Mouse (Mus musculus) adrenal gland, adult 8-10 months (tissue): ENCODE results near the gene Itgb5. TPM values are rescaled to one million over a fixed set of nuclear protein-coding genes. Genes with fewer than 3 reads are reported as not detected.

Experiments
- DNase-seq: peaks from one replicate; pipeline ENCODE4 v3.0.0; 2022
- total RNA-seq, 4 experiments: library from RNA; stranded (reverse); gene quantifications; 2 replicates each; pipeline ENCODE4 v1.2.4; 2022

Gene Itgb5
- 100 to 1,000 TPM; 230 to 292 (median 261) TPM for total RNA-seq

GRCm38 (mm10) chr16:33829301-33829831 is at the start of gene Itgb5:
Itgb5 (plus strand) TSS chr16:33829665.
- peak; percentile 78 for DNase-seq

- DNase-seq, result peak; percentile 54
These were observed 47.4 kb upstream of the Itgb5 start for GRCm38 (mm10) chr16:33781789-33782728.

- DNase-seq, result no peak
These were observed 46.8 kb upstream of the Itgb5 start for GRCm38 (mm10) chr16:33782729-33783091.

DNA sequence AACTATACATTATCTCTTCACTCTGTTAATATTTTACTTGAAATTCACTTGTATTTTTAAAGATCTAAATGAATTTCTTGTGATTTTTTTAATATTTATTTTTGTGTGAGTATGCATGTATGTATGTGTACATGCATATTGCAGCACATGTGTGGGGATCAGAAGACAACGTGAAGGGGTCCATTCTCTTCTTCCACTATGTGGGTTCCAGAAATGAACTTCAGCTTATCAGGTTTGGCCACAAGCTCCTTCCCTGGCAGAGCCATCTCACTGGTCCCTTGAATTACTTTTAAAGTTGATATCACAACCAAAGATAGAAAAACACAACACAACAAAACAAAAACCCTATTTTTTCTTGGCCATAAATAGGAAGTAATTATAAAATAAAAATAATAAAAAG is 44.9 kb upstream of the Itgb5 start:
- DNase-seq, result no peak

GRCm38 (mm10) chr16:33785092-33785704 is 44.3 kb upstream of the Itgb5 start:
- no peak for DNase-seq

- no peak for DNase-seq
These were observed 42.6 kb upstream of the Itgb5 start for GRCm38 (mm10) chr16:33786657-33787390.

- no peak for DNase-seq
These were observed 35.3 kb upstream of the Itgb5 start, which contains the start of gene Muc13 for GRCm38 (mm10) chr16:33793846-33794791. Muc13 (plus strand) TSS chr16:33794037.

DNA sequence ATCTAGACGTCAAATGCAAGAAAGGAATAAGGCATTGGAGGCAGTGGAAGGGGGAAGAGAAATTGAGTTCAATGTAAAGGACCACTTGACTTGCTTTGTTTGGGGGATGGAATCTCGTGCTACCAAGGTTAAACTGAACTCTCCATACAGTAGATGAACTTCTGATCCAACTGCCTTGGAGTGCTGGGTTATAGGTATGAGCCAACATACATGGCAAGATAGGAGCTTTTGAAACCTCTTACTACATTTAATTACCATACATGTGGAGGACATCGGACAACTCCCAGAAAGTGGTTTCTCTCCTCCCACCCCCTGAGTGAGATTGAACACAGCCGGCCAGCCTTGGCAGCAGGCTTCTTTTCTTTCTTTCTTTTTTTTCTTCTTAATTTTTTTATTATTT is 34.4 kb upstream of the Itgb5 start:
- DNase-seq, result no peak

GRCm38 (mm10) chr16:33795887-33796286 is 33.6 kb upstream of the Itgb5 start:
- DNase-seq, result no peak

DNA sequence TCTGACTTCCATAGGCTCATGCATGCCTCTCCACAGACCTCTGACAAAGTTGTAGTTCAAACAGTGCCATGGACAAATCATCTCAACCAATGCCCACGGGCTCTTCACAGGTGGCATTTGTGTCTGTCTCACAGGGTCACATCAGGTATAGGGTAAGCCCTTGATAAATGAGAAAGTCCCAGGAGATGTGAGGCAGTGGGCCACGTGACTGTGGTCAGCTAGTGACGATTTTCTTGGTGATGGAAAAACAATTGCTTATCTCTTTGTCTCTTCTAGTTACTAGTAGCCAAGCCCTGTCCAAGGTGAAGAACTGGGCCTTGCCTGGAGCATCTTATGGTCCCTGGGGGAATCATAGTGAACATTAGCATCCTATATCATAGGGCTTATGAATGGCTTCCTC is 32.7 kb upstream of the Itgb5 start:
- DNase-seq, result no peak

DNA sequence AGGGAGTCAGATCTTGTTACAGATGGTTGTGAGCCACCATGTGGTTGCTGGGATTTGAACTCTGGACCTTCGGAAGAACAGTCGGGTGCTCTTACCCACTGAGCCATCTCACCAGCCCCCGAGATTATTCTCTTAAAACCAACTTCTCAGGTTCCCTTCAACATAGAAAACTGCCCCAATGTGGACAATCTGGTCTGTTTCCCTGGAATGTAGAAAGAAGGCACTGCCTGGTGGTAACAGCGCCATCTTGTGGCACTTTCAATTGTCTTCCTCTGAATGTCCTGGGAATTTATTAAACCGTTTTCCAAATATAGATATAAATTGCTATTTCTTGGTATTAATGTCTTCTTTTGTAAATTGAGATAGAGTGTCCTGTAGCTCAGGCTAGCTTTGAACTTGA is 31.6 kb upstream of the Itgb5 start:
- DNase-seq, result no peak

- DNase-seq, result no peak
These were observed 19.5 kb upstream of the Itgb5 start for GRCm38 (mm10) chr16:33810002-33810401.

DNA sequence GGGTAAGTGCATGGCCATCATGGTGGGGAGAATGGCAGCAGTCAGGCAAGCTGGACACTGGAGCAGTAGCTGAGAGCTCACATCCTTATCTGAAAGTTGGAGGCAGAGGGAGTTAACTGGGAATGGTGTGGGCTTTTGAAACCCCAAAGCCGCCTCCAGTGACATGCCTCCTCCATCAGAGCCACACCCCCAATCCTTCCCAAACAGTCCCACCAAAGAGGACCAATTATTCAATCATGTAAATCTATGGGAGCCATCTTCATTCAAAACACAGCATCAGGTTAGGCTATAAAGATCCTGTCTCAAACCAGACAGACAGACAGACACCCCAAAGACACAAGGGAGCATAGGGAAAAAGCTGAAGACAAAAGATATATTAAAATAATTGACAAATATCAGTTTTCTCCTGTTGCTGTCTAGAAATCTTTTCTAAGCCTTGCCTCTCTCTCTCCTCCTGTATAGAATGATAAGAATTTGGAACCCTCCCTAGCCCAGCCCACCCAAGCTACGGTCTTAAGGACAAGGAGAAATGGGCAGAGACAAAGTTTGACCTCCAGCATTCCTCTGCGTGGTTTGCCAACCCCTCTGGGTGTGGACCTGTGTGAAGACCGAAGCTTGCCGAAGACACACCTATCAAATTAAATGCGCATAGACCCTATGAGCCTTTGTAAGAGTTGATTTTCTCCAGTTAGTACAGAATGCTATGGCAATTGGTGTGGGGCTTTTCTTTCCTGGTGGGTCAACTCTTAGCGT is 10.9 kb upstream of the Itgb5 start:
- no peak for DNase-seq

DNA sequence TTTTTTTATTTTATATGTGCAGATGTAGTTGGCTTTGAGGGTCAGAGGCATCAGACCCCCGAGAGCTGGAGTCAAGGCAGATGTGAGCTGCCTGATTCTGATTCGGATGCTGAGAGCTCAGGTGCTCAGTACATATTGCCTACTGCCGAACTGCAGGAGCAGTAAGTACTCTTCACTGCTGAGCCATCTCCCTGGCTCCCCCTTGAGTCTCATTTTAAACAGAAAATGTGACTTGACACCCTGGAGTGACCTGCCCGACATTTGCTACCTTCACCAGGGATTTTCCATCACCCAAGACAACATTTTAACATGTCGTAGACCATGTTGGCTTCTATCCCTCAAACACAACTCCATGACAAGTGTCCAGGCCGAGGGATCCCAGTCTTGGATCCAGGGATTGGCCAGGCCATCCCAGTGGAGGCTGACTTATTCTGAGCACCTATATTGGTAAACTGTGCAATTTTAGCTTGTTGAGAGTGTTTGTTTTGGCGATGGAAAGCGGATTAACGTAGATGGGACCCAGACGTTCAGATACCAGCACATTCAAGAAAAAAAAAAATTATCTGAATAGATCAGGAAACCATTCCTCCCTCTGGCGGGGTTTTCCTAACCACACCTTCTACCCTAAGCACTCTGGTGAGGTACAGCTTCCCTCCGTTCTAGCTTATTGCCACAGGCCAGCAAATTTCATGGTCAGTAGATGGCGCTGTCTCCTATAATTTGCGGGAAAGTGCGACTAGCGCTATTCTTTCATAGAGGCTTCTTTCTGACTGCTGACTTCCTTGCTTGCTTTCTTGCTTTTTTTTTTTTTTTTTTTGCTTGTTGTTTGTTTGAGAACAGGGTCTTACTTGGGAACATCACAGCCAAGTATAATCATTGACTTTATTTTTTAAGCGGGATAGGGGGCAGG is 8.9 kb upstream of the Itgb5 start:
- peak; percentile 70 for DNase-seq

DNA sequence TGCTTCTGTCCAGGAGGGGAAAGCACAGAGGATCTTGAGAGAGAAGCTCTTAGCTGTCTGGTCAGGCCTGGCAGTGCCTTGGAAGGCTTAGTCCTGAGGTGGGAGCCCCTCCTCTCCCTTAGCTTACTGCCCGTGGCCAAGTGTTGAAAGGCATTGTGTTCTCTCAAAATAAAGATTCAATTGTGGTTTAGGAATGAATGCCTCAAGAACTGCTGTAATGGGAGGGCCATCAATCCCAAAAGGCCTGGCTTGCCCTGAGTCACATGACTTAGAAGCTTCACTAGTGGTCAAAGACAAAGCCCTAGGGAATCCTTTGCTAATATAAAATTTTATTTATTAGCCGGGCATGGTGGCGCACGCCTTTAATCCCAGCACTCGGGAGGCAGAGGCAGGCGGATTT is 4.9 kb upstream of the Itgb5 start:
- no peak for DNase-seq

DNA sequence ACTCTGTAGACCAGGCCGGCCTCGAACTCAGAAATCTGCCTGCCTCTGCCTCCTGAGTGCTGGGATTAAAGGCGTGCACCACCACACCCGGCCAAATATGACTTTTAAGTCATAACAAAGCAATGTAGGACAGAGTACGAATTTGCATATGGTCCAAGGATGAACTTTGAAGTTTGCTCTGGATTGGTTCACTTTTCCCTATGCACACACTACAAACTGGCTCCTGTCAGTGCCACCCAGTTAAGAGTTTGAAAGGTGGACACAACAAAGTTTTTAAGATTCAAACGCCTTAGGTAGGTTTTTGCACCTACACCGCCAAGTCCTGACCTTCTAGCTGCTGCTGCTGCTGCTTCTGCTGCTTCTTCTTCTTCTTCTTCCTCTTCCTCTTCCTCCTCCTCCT is 969 bp upstream of the Itgb5 start:
- DNase-seq, result no peak

DNA sequence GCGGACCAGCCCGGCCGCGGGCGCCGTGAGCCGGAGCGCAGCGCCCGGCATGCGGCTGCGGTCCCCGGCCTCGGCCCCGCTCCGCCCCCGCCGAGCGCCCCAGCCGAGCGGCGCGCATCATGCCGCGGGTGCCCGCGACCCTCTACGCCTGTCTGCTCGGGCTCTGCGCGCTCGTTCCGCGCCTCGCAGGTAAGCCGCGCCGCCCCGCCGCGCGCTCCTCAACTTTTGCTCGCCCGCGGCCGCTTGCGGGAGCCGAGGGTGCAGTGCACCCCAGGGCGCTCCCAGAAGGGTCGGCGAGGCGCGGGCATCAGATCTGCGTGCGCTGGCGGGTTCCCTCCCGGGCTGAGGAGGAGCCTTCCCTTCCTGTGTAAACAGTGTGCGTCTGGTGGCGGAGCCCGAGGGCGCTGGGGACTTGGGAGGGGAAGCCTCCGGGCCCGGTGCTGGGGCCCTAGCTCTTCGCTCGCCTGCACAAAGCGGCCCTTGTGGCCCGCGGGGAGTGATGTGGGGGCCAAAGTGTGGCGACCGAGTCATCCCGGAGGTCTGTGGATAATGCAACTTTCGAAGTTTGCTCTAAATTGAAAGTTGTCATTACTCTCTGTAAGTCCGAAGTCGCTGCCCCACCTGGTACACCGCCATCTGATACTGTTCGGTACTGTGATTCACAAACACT is 512 bp downstream of the Itgb5 start:
- DNase-seq, result peak; percentile 59

GRCm38 (mm10) chr16:33830512-33831105 is 1.1 kb downstream of the Itgb5 start:
- no peak for DNase-seq

GRCm38 (mm10) chr16:33832057-33832456 is 2.6 kb downstream of the Itgb5 start:
- no peak for DNase-seq
